Mouse (Mus musculus): ENCODE results near the gene Man2b2. TPM values are rescaled to one million over a fixed set of nuclear protein-coding genes. Genes with fewer than 3 reads are reported as not detected.
A peak's percentile ranks its signal among the peaks of the same experiment; 100 is the strongest.

Man2b2 gene
- total RNA-seq (2021) = 10 to 100 TPM; 18.1 to 21.2 TPM

DNA sequence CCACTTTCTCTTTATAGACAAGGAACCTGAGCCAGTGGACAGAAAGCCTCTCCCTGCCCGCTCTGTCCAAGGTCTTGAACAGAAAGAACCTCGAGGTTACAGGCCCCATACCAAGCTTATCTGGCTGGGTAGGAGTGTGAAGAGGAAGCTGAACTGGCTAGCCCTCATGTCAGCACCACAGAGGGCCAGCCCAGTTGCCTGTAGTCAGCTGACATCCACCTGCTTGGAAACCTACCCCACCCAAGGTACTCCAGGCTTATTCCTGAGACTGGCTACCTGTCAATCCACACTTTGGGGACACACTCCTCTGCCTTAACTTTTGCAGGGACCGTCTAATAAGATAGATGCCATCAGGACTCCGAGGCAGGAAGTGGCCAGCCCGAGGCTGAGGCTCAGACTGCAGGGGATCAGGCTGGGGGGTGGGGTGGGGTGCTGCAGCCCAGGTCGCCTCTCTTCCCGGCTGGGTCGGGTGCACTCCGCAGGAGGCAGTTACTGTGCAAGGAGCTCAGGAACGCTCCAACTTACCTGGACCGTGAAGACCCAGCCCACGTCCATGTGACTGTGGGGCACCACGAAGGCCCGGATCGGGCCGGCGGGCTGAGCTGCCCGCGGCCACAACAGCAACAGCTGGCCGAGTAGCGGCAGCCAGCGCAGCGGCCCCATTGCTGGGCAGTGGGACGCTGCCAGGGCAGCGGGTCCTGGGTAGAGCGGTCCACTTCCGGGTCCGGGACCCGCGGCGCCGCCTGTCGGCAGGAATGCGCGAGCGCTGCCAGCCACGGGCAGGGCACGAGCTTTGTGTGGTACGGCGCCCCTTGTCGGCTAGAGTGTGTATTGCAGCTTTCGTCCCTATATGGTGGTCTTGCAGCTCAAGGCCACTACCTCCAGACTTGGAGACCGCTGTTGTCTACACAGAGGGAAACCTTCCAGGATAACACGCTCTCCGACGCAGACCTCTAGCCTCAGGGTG lies at the start of gene Man2b2:
Gene Man2b2 (minus strand): TSS at position 741 of the 967 bp plus-strand sequence.
- intact Hi-C loops (cut with DNase I) = loop anchor here (1.0 kb wide), 1 partner anchor 74 kb away; no protein-coding TSS in a partner anchor
- DNase-seq = peak; percentile 89 to 95

GRCm38 (mm10) chr5:36878801-36879200 lies 48.3 kb upstream of the Man2b2 start:
- intact Hi-C loops (cut with DNase I) = no loop called here
- no peak for DNase-seq

DNA sequence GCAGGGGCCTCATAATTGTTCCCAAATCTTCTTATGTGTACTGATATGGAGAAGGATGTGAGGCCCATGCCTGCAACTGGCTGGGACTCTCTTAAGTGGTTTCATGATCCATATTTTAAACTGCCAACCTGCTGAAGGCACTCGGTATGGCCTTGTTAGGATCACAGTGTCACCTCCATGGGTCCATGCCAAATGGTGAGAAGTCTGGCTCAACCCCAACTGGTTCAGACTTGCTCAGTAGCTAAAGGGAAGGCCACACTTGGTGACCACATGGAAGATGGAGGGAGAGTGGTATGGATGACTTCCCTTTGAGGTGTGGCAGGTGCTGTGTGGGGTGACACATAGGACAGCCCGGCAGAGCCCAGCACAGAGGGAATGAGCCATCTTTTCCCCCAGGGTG lies 47.2 kb upstream of the Man2b2 start:
- DNase-seq = no peak
- intact Hi-C loops (cut with DNase I) = no loop called here

GRCm38 (mm10) chr5:36876777-36877396 lies 46.4 kb upstream of the Man2b2 start:
- DNase-seq = no peak
- intact Hi-C loops (cut with DNase I) = no loop called here

- intact Hi-C loops (cut with DNase I) = no loop called here
Observed at GRCm38 (mm10) chr5:36875956-36876355, 45.5 kb upstream of the Man2b2 start.

GRCm38 (mm10) chr5:36870916-36871315 lies 40.5 kb upstream of the Man2b2 start:
- DNase-seq = no peak
- intact Hi-C loops (cut with DNase I) = no loop called here

More at GRCm38 (mm10) chr5:36875956-36876355, 45.5 kb upstream of the Man2b2 start:
- DNase-seq = no peak

GRCm38 (mm10) chr5:36869578-36870236 lies 39.3 kb upstream of the Man2b2 start:
- intact Hi-C loops (cut with DNase I) = no loop called here
- no peak for DNase-seq

GRCm38 (mm10) chr5:36869186-36869577 lies 38.7 kb upstream of the Man2b2 start:
- intact Hi-C loops (cut with DNase I) = no loop called here
- DNase-seq = no peak

- intact Hi-C loops (cut with DNase I) = no loop called here
- DNase-seq = no peak
Observed at GRCm38 (mm10) chr5:36868266-36869090, 38.0 kb upstream of the Man2b2 start, which contains the start of gene Ppp2r2c. Gene Ppp2r2c (plus strand): TSS chr5:36868513.

DNA sequence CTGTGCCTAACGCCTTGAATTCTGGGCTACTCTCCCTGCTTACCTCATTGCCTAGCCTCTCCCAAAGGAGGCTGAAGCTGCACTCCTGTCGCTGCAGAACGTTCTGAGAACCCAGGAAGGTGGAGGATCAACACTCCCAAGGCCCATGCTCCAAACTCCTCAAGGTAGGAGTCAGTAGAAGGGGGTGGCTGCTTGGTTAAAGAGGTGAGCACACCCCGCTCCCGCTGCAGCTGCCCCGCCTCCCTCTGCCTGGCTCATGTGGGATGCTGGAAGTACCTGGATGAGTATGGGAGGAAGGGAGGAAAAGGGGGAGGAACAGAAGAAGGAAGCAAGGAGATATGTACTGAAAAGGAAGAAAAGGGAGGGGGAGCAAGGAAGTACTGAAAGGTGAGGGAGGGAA lies 37.1 kb upstream of the Man2b2 start:
- no peak for DNase-seq
- intact Hi-C loops (cut with DNase I) = no loop called here

- intact Hi-C loops (cut with DNase I) = no loop called here
- no peak for DNase-seq
Observed at GRCm38 (mm10) chr5:36866701-36867250, 36.3 kb upstream of the Man2b2 start.

GRCm38 (mm10) chr5:36861084-36861483 lies 30.6 kb upstream of the Man2b2 start:
- DNase-seq = no peak
- intact Hi-C loops (cut with DNase I) = no loop called here

- no peak for DNase-seq
- intact Hi-C loops (cut with DNase I) = no loop called here
Observed at GRCm38 (mm10) chr5:36857546-36857945, 27.1 kb upstream of the Man2b2 start.

DNA sequence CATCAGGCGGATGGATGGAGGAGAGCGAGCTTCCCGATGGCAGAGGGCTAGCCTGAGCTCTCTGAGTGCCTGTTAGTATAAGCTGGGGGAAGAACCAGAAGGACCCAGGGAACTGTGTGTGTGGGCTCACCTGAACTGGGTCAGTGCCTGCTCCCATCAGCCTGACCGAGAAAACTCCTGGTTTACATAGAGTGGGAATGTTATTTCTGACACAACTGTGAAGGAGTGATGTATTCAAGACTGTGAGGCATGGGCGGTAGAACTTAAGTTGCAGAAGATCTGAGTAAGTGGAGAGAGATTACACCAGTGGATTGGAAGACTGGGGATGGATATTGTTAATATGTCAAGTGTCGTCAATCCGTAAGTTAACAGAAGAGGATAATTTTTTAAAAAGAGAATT lies 26.1 kb upstream of the Man2b2 start:
- intact Hi-C loops (cut with DNase I) = no loop called here
- no peak for DNase-seq

DNA sequence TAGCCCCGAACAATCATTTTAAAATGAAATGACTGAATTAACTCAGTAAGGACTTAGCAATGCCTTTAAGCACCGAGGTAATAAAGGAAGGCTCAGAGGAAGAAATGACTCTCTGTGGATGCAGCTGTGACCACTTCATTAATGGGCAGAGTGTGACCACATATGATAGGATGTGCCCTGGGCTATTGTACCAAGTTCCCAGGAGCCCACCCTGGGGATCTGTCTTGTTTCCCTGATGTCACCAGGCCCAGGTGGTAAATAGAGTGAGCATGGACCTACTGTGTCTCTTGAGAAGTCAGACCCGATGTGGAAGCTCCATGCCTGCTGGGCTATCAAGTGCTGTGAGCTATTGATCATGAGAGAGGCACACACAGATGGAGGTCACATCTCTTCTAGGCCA lies 24.7 kb upstream of the Man2b2 start:
- intact Hi-C loops (cut with DNase I) = no loop called here
- DNase-seq = no peak

- intact Hi-C loops (cut with DNase I) = no loop called here
- DNase-seq = no peak
Observed at GRCm38 (mm10) chr5:36851572-36851971, 21.1 kb upstream of the Man2b2 start.

GRCm38 (mm10) chr5:36844490-36844889 lies 14.0 kb upstream of the Man2b2 start:
- intact Hi-C loops (cut with DNase I) = no loop called here

GRCm38 (mm10) chr5:36841701-36842100 lies 11.2 kb upstream of the Man2b2 start:
- DNase-seq = no peak
- intact Hi-C loops (cut with DNase I) = no loop called here

More at GRCm38 (mm10) chr5:36844490-36844889, 14.0 kb upstream of the Man2b2 start:
- no peak for DNase-seq

- intact Hi-C loops (cut with DNase I) = no loop called here
- no peak for DNase-seq
Observed at GRCm38 (mm10) chr5:36840092-36840491, 9.6 kb upstream of the Man2b2 start.

DNA sequence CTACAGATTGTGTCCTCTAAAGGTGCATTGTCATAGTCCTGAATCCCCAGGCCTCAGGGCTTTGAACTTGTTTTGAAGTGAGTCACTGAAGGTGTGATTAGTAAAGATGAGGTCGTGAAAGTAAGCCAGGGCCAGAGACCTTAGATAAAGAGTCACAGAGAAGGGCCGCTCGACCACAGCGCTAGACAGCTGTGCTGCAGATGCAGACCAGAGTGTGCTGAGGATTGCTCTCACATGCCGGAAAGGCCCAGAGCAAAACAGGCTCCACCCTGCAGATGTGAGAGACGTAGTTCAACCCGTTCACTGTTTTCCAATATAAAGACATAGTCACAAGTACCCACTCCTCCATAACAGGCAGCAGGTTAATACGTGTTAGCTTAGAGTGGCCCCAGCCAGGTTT lies 9.1 kb upstream of the Man2b2 start:
- no peak for DNase-seq
- intact Hi-C loops (cut with DNase I) = loop anchor here (5.0 kb wide), 2 partner anchors 98 to 163 kb away; no protein-coding TSS in a partner anchor

All from heart, postnatal 10 days (tissue).